Mouse (Mus musculus): ENCODE data around the gene Kirrel.

GRCm38 (mm10) chr3:87222346-87222745 is 47.8 kb upstream of the Kirrel start:
- TF ChIP-seq POLR2AphosphoS2 (IDR thresholded peaks at IDR 0.05; ENCODE audit: insufficient read length, low read depth) (no peak), POLR2A (IDR thresholded peaks at IDR 0.05; ENCODE audit: insufficient read length, low read depth) (no peak), SRF (IDR thresholded peaks at IDR 0.05; ENCODE audit: control insufficient read depth, insufficient read length, low read depth) (no peak), MAX (IDR thresholded peaks at IDR 0.05; ENCODE audit: low read depth) (no peak)

Data from myocyte (in vitro differentiated cells).